In genomic region chr11:61547710-61548109, GRCm38 (mm10) we compare ENCODE assay signal across 18 mouse cellular contexts.
"Had no signal": no experiment of that assay in that cellular context is flagged by ENCODE, and none has a peak within 500 bp of the region (broad histone marks: within the 10 kb centered on the region; RNA-seq: fewer than 3 reads in every experiment).

No protein-coding gene starts in this region.

- DNase-seq: lung, adult 18-20 months; lung, embryonic 14.5 days; lung, postnatal 10 days; lung, postnatal 4 days; midbrain, embryonic 14.5 days; retina, postnatal 1 day; right cerebral cortex, adult 18-20 months; right cerebral cortex, postnatal 25 days; right cerebral cortex, postnatal 4 days; spleen, adult 18-20 months; thymus, adult 18-20 months; thymus, postnatal 25 days; thymus, postnatal 4 days had no signal

- H3K4me3 ChIP-seq: midbrain, embryonic 10.5 days; midbrain, embryonic 12.5 days; myocyte; neural tube, embryonic 13.5 days; neural tube, embryonic 15.5 days had no signal

- H3K27ac ChIP-seq: midbrain, embryonic 10.5 days; midbrain, embryonic 12.5 days; neural tube, embryonic 13.5 days; neural tube, embryonic 15.5 days had no signal

- H3K4me1 ChIP-seq: midbrain, embryonic 10.5 days; midbrain, embryonic 12.5 days had no signal
